Mouse (Mus musculus): ENCODE data around the gene Sh3bgrl2. TPM values are rescaled to one million over a fixed set of nuclear protein-coding genes. Genes with fewer than 3 reads are reported as not detected.

Sh3bgrl2 gene
- polyA plus RNA-seq, 1 experiment from 2014 or later: 19.4 TPM

DNA sequence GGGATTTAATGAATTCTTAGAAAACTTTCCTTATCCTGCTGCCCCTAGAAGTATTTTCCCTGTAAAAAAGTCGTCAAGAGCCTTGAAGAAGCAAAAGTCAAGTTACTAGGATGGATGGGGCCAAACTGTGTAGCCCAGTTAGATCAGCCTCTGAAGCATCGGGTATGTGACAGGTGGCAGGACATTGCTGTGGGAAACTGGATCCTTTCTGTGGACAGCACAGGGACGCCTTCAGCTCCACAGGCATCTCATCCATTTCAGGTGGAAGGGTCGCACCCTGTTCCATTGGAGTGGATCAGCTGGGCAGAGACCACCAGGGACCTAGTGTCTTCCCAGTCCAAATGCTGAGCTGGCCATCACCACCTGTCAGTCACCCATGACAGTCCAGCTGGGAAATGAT, 30.9 kb downstream of the Sh3bgrl2 start:
- H3K4me1 ChIP-seq (replicated peaks; ENCODE audit: control insufficient read depth, insufficient read depth, low read length): peaks cover 14% of the 10 kb centered on the region
- ATAC-seq: no peak
- H3K27me3 ChIP-seq (replicated peaks; ENCODE audit: control insufficient read depth, insufficient read depth, low read length): no peaks in the 10 kb centered on the region
- H3K4me2 ChIP-seq (ENCODE audit: low read length): no peak overlapping the region
- peaks cover 2% of the 10 kb centered on the region; the same call in 1 of the 2 replicates for H3K36me3 ChIP-seq (ENCODE audit: control insufficient read depth, insufficient read depth)
- H3K4me3 ChIP-seq (replicated peaks; ENCODE audit: low read length): no peak overlapping the region
- no peak overlapping the region for H3K9ac ChIP-seq (replicated peaks; ENCODE audit: low read depth, low read length)
- WGBS: 86% methylated on average over 4 of the region's 4 CpGs
- no peaks in the 10 kb centered on the region for H3K9me3 ChIP-seq (ENCODE audit: control insufficient read depth, low read length)
- no peak overlapping the region for H3K27ac ChIP-seq (ENCODE audit: low read length)

DNA sequence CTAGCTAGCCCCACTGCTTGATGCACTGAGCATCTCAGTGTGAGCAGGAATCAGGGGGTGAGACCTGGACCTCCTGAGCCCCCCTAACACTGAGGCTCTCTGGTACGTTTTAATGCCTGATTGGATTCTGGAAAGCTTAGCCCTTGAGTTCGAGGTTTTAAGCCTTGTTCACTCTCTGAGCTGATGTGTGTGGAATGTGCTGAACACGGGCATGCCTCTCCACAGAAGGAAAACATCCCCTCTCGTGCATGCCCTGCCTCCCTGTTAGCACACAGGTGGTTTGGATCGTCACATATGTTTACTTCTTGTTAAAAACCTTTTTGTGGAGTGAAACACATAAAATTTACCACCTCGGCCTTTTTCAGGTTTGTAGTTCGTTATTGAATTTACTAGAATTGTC, 34.6 kb downstream of the Sh3bgrl2 start:
- Histone ChIP-seq H3K4me3 (replicated peaks; ENCODE audit: low read length) (no peak overlapping the region), H3K9me3 (ENCODE audit: control insufficient read depth, low read length) (no peaks in the 10 kb centered on the region), H3K36me3 (ENCODE audit: control insufficient read depth, insufficient read depth) (peaks cover 2% of the 10 kb centered on the region; the same call in 1 of the 2 replicates), H3K27ac (ENCODE audit: low read length) (no peak overlapping the region), H3K27me3 (replicated peaks; ENCODE audit: control insufficient read depth, insufficient read depth, low read length) (no peaks in the 10 kb centered on the region), H3K4me2 (ENCODE audit: low read length) (no peak overlapping the region), H3K9ac (replicated peaks; ENCODE audit: low read depth, low read length) (no peak overlapping the region), H3K4me1 (replicated peaks; ENCODE audit: control insufficient read depth, insufficient read depth, low read length) (no peaks in the 10 kb centered on the region; the same call in 1 of the 2 replicates)
- no peak for ATAC-seq
- WGBS: 74% methylated on average over 7 of the region's 7 CpGs

DNA sequence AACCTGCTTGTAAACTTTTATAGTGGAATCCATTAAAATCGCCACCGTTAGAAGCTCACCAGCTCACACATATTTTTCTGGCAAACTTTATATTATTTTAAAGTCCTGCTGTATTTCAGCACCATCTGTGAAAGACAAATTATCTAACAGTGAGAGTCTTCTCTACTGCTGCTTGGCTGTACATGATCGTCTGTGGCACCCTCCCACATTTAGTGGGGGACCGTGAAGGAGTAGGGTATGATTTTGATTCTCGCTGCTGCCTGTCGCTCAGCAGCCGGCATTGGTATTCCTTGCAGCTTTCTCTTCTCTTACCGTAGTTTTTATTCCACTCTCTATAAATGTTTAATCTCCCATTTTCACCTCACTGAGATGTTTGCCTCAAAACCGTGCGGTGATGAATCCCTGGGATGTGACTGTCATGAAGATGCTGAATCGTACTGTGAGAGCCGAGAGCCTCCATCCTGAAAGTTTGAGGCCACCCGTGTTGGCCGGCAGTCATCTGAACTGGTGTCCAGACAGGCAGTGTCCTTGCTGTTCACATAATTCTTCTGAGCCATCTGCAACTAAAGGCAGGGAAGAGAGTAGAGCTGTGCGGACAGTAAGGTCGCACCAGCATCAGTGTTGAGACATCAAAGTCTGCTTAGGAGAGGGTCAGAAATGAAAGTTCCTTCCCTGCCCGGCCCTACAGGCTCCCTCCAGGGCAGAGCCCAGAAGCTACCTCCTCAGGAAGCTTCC, 38.4 kb downstream of the Sh3bgrl2 start:
- no peak for ATAC-seq
- Histone ChIP-seq H3K4me2 (ENCODE audit: low read length) (no peak overlapping the region), H3K27ac (ENCODE audit: low read length) (no peak overlapping the region), H3K4me3 (replicated peaks; ENCODE audit: low read length) (no peak overlapping the region), H3K27me3 (replicated peaks; ENCODE audit: control insufficient read depth, insufficient read depth, low read length) (no peaks in the 10 kb centered on the region), H3K9me3 (ENCODE audit: control insufficient read depth, low read length) (no peaks in the 10 kb centered on the region), H3K9ac (replicated peaks; ENCODE audit: low read depth, low read length) (no peak overlapping the region), H3K4me1 (replicated peaks; ENCODE audit: control insufficient read depth, insufficient read depth, low read length) (peaks cover 10% of the 10 kb centered on the region), H3K36me3 (ENCODE audit: control insufficient read depth, insufficient read depth) (no peaks in the 10 kb centered on the region)
- WGBS: 83% methylated on average over 17 of the region's 17 CpGs

DNA sequence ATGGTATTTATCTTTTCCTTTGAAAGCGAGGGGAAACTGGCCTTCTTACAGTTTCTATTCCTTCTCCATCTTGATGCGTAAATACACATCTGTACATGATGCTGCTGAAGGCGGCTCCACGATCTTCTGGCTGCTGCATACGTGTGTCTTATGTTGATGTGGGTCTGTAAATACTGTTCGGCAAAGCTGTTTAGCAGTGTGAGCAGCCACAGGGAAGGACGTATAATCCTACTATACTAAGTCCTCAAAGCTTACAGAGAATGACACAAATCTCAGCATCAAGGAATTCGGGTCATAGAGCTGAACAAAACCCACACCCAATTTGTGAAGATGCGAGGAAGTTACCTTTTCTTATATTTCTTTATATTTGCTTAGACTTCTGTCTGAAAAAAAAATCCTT, 39.0 kb downstream of the Sh3bgrl2 start:
- 82% methylated on average over 9 of the region's 9 CpGs for WGBS
- H3K27me3 ChIP-seq (replicated peaks; ENCODE audit: control insufficient read depth, insufficient read depth, low read length): no peaks in the 10 kb centered on the region
- no peak overlapping the region for H3K27ac ChIP-seq (ENCODE audit: low read length)
- H3K9me3 ChIP-seq (ENCODE audit: control insufficient read depth, low read length): no peaks in the 10 kb centered on the region
- H3K4me2 ChIP-seq (ENCODE audit: low read length): no peak overlapping the region
- no peak overlapping the region for H3K4me3 ChIP-seq (replicated peaks; ENCODE audit: low read length)
- peaks cover 10% of the 10 kb centered on the region for H3K4me1 ChIP-seq (replicated peaks; ENCODE audit: control insufficient read depth, insufficient read depth, low read length)
- no peak for ATAC-seq
- H3K36me3 ChIP-seq (ENCODE audit: control insufficient read depth, insufficient read depth): no peaks in the 10 kb centered on the region
- no peak overlapping the region for H3K9ac ChIP-seq (replicated peaks; ENCODE audit: low read depth, low read length)

- 88% methylated on average over 2 of the region's 2 CpGs for WGBS
- Histone ChIP-seq H3K27me3 (replicated peaks; ENCODE audit: control insufficient read depth, insufficient read depth, low read length) (no peaks in the 10 kb centered on the region), H3K4me1 (replicated peaks; ENCODE audit: control insufficient read depth, insufficient read depth, low read length) (peaks cover 10% of the 10 kb centered on the region), H3K36me3 (ENCODE audit: control insufficient read depth, insufficient read depth) (no peaks in the 10 kb centered on the region), H3K4me3 (replicated peaks; ENCODE audit: low read length) (no peak overlapping the region), H3K9me3 (ENCODE audit: control insufficient read depth, low read length) (no peaks in the 10 kb centered on the region), H3K4me2 (ENCODE audit: low read length) (no peak overlapping the region), H3K27ac (ENCODE audit: low read length) (no peak overlapping the region), H3K9ac (replicated peaks; ENCODE audit: low read depth, low read length) (no peak overlapping the region)
- no peak for ATAC-seq
These were observed 40.9 kb downstream of the Sh3bgrl2 start for GRCm38 (mm10) chr9:83589063-83589462.

DNA sequence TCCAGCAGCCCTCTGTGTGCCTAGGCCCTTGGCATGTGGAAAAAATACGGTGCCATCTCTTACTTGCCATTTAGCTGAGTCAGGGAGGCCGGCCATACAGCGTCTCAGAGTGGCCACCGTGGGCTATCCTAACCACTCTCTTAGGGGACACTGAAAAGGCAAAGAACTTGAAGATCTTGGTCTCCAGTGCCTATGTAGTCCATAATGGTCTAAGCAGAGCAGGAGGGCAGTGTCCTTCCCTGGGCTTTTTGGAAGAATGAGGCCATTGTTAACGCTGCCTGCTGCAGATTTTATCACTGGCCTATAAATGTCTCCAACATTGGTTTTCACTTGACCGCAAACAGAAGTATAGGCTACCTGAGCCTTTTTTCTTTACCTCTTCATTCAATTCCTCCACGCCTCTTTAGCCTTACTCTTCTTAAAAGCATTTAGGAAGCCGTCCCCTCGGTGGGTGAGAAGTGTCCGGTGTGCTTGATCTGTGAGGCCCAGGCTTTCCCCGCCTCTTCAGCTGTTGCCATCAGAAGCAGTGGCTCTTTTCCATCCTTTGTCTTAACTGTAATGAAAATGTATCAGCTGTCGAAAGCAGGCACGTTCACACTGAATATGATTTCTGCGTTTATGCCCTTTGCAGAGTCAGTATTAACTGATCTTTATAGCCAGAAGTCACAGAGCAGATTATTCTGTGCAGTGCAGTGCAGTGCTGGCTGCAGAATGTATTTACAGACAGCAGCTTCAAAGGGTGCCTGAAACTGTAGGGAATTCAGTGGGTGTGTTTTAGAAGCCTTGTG, 41.7 kb downstream of the Sh3bgrl2 start:
- peak overlapping the region; percentile 48 for H3K27ac ChIP-seq (ENCODE audit: low read length)
- no peak overlapping the region for H3K4me2 ChIP-seq (ENCODE audit: low read length)
- H3K27me3 ChIP-seq (replicated peaks; ENCODE audit: control insufficient read depth, insufficient read depth, low read length): no peaks in the 10 kb centered on the region
- H3K9ac ChIP-seq (replicated peaks; ENCODE audit: low read depth, low read length): no peak overlapping the region
- H3K36me3 ChIP-seq (ENCODE audit: control insufficient read depth, insufficient read depth): no peaks in the 10 kb centered on the region
- peak; percentile 79 for ATAC-seq
- H3K4me1 ChIP-seq (replicated peaks; ENCODE audit: control insufficient read depth, insufficient read depth, low read length): peaks cover 10% of the 10 kb centered on the region
- H3K4me3 ChIP-seq (replicated peaks; ENCODE audit: low read length): no peak overlapping the region
- H3K9me3 ChIP-seq (ENCODE audit: control insufficient read depth, low read length): no peaks in the 10 kb centered on the region
- 50% methylated on average over 14 of the region's 14 CpGs for WGBS

GRCm38 (mm10) chr9:83591848-83592456, 43.8 kb downstream of the Sh3bgrl2 start:
- no peak overlapping the region for H3K27ac ChIP-seq (ENCODE audit: low read length)
- H3K4me3 ChIP-seq (replicated peaks; ENCODE audit: low read length): no peak overlapping the region
- no peak overlapping the region for H3K9ac ChIP-seq (replicated peaks; ENCODE audit: low read depth, low read length)
- no peak overlapping the region for H3K4me2 ChIP-seq (ENCODE audit: low read length)
- no peaks in the 10 kb centered on the region for H3K27me3 ChIP-seq (replicated peaks; ENCODE audit: control insufficient read depth, insufficient read depth, low read length)
- ATAC-seq: no peak
- 86% methylated on average over 10 of the region's 10 CpGs for WGBS
- H3K4me1 ChIP-seq (replicated peaks; ENCODE audit: control insufficient read depth, insufficient read depth, low read length): peaks cover 10% of the 10 kb centered on the region
- H3K9me3 ChIP-seq (ENCODE audit: control insufficient read depth, low read length): no peaks in the 10 kb centered on the region
- H3K36me3 ChIP-seq (ENCODE audit: control insufficient read depth, insufficient read depth): no peaks in the 10 kb centered on the region

DNA sequence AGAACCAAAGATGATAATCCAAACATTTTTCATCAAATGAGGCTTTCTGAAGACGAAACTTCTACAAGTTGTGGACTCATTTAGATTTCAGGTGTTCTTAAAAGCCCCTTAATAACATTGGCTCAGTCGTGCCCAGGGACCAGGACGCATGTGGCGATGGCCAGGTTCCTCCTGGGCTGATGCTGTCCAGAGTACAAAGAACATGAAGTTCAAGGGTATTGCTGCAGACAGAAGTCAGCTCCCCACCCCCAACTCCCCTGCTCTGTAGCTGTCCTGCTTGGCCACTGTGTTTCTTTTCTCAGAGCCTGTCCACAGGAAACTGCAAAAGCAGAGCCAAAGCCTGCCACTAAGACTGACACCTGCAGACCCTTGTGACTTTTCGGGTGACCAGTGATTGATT, 45.7 kb downstream of the Sh3bgrl2 start:
- WGBS: 88% methylated on average over 5 of the region's 5 CpGs
- ATAC-seq: no peak
- no peaks in the 10 kb centered on the region for H3K36me3 ChIP-seq (ENCODE audit: control insufficient read depth, insufficient read depth)
- H3K9ac ChIP-seq (replicated peaks; ENCODE audit: low read depth, low read length): no peak overlapping the region
- no peaks in the 10 kb centered on the region for H3K27me3 ChIP-seq (replicated peaks; ENCODE audit: control insufficient read depth, insufficient read depth, low read length)
- no peak overlapping the region for H3K4me2 ChIP-seq (ENCODE audit: low read length)
- no peaks in the 10 kb centered on the region for H3K9me3 ChIP-seq (ENCODE audit: control insufficient read depth, low read length)
- H3K4me3 ChIP-seq (replicated peaks; ENCODE audit: low read length): no peak overlapping the region
- H3K4me1 ChIP-seq (replicated peaks; ENCODE audit: control insufficient read depth, insufficient read depth, low read length): peaks cover 17% of the 10 kb centered on the region
- H3K27ac ChIP-seq (ENCODE audit: low read length): no peak overlapping the region

- H3K4me1 ChIP-seq (replicated peaks; ENCODE audit: control insufficient read depth, insufficient read depth, low read length): peaks cover 19% of the 10 kb centered on the region
- ATAC-seq: no peak
- no peaks in the 10 kb centered on the region for H3K27me3 ChIP-seq (replicated peaks; ENCODE audit: control insufficient read depth, insufficient read depth, low read length)
- H3K4me2 ChIP-seq (ENCODE audit: low read length): no peak overlapping the region
- no peak overlapping the region for H3K27ac ChIP-seq (ENCODE audit: low read length)
- H3K9ac ChIP-seq (replicated peaks; ENCODE audit: low read depth, low read length): no peak overlapping the region
- H3K9me3 ChIP-seq (ENCODE audit: control insufficient read depth, low read length): no peaks in the 10 kb centered on the region
- H3K36me3 ChIP-seq (ENCODE audit: control insufficient read depth, insufficient read depth): no peaks in the 10 kb centered on the region
- no peak overlapping the region for H3K4me3 ChIP-seq (replicated peaks; ENCODE audit: low read length)
- 83% methylated on average over 6 of the region's 6 CpGs for WGBS
These were observed 48.0 kb downstream of the Sh3bgrl2 start for GRCm38 (mm10) chr9:83596132-83596531.

Data from forebrain, embryonic 16.5 days (tissue).